Mouse (Mus musculus): ENCODE data around the gene Dusp28. TPM values are rescaled to one million over a fixed set of nuclear protein-coding genes. Genes with fewer than 3 reads are reported as not detected.

Gene Dusp28
- polyA plus RNA-seq, 1 experiment = 0.76 TPM

DNA sequence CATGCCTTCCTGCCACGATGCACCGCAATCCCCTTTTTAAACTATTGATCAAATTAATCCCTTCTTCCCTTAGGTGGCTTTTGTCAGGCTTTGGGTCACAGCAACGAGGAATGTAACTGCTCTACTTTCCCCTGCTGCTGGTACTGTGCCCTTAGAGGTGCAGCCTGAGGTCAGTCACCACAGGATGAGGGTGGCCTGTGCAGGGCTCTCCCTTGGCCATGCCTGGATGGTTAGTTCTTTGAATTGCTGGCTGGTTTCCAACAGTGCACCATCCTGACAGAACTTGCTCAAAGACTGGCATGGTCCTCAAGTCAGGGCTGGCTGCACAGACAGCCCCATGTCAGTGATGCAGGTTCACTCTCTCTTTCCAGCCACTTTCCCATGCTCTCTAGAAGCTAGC, 32.8 kb upstream of the Dusp28 start:
- H3K4me3 ChIP-seq (ENCODE audit: low read depth, low read length) = no peak overlapping the region
- H3K27ac ChIP-seq (ENCODE audit: insufficient read depth, low read length) = no peak overlapping the region
- no peaks in the 10 kb centered on the region for H3K4me1 ChIP-seq (ENCODE audit: control insufficient read depth, insufficient read depth, low read length)
- H3K36me3 ChIP-seq (ENCODE audit: control insufficient read depth, insufficient read depth, low read length, poor library complexity, severe bottlenecking) = no peaks in the 10 kb centered on the region
- no peaks in the 10 kb centered on the region for H3K27me3 ChIP-seq (ENCODE audit: control insufficient read depth, insufficient read depth, low read length, poor library complexity, severe bottlenecking)
- no peak overlapping the region for H3K9ac ChIP-seq (ENCODE audit: low read depth, poor library complexity, severe bottlenecking)
- no peaks in the 10 kb centered on the region for H3K9me3 ChIP-seq (replicated peaks; ENCODE audit: control insufficient read depth, insufficient read depth, low read length, poor library complexity, severe bottlenecking)
- no peak for TF ChIP-seq POLR2A (IDR thresholded peaks at IDR 0.05; ENCODE audit: insufficient read depth, low read length)
- TF ChIP-seq CTCF (IDR thresholded peaks at IDR 0.05; ENCODE audit: low read depth, low read length) = no peak
- no peak for TF ChIP-seq EP300 (IDR thresholded peaks at IDR 0.05; ENCODE audit: insufficient read depth, low read depth, low read length)

DNA sequence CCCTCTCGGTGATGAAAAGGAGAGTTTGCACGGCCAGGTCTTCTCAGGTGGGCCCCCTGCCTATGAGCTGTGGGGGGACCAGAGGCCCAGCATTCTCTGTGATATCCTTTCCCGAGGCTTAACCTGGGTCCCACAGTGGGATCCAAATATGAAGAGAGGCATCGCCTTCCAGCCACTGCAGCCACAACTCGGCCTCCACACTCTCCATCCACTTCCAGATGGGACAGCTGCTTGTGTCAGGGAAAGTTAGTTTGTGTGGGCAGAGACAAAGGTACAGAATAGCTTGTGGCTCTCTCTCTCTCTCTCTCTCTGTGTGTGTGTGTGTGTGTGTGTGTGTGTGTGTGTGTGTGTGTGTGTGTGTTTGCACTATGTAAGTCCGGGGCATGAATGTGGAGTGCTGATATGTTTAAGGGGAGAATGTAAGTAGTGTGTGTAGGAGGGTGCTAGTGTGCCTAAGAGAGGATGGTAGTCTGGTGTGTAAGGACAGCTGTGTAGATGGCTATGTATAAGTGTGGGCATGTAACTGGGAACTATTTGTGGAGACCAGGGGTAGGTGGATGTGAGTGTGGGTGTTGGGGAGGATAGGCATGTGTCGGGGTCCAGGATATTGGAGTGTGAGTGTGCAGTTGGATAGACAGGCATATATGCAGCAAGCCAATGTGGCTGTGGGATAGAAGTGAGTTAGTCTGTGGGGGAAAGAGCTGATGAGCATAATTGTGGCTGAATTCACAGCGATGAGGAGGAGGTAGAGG, 31.2 kb upstream of the Dusp28 start:
- no peak overlapping the region for H3K9ac ChIP-seq (ENCODE audit: low read depth, poor library complexity, severe bottlenecking)
- no peak overlapping the region for H3K27ac ChIP-seq (ENCODE audit: insufficient read depth, low read length)
- no peak for TF ChIP-seq POLR2A (IDR thresholded peaks at IDR 0.05; ENCODE audit: insufficient read depth, low read length)
- TF ChIP-seq EP300 (IDR thresholded peaks at IDR 0.05; ENCODE audit: insufficient read depth, low read depth, low read length) = no peak
- no peak for TF ChIP-seq CTCF (IDR thresholded peaks at IDR 0.05; ENCODE audit: low read depth, low read length)

DNA sequence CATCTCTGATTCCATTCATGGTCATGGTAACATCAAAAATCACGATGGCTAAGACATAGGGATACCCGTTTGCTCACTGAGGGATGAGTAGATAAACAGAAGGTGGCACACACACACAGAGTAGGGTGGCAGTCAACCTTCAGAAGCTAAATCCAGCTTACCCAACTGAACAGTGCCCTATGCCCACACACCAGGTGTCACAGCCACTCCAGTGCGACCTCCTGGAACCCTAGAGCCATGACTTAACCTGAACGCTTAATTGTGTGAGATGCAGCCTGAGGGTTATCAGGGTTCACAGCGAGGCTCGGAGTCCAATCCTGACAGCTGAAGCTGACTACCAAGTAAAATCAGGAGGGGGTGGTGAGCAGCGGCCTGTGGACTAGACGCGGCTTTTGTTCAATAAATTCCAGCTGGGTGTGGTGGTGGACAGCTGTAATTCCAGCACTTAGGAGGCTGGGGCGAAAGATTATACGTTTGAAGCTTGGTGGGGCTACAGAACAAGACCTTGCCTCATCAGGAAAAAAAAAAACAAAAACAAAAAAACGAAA, 29.3 kb upstream of the Dusp28 start:
- no peak overlapping the region for H3K27ac ChIP-seq (ENCODE audit: insufficient read depth, low read length)
- H3K27me3 ChIP-seq (ENCODE audit: control insufficient read depth, insufficient read depth, low read length, poor library complexity, severe bottlenecking) = no peaks in the 10 kb centered on the region
- H3K9me3 ChIP-seq (replicated peaks; ENCODE audit: control insufficient read depth, insufficient read depth, low read length, poor library complexity, severe bottlenecking) = no peaks in the 10 kb centered on the region
- no peak for TF ChIP-seq CTCF (IDR thresholded peaks at IDR 0.05; ENCODE audit: low read depth, low read length)
- no peak for TF ChIP-seq EP300 (IDR thresholded peaks at IDR 0.05; ENCODE audit: insufficient read depth, low read depth, low read length)
- no peak for TF ChIP-seq POLR2A (IDR thresholded peaks at IDR 0.05; ENCODE audit: insufficient read depth, low read length)
- H3K36me3 ChIP-seq (ENCODE audit: control insufficient read depth, insufficient read depth, low read length, poor library complexity, severe bottlenecking) = no peaks in the 10 kb centered on the region
- no peak overlapping the region for H3K4me3 ChIP-seq (ENCODE audit: low read depth, low read length)
- no peak overlapping the region for H3K9ac ChIP-seq (ENCODE audit: low read depth, poor library complexity, severe bottlenecking)
- no peaks in the 10 kb centered on the region for H3K4me1 ChIP-seq (ENCODE audit: control insufficient read depth, insufficient read depth, low read length)

More for the DNA sequence above, 31.2 kb upstream of the Dusp28 start:
- Histone ChIP-seq H3K36me3 (ENCODE audit: control insufficient read depth, insufficient read depth, low read length, poor library complexity, severe bottlenecking) (no peaks in the 10 kb centered on the region), H3K4me1 (ENCODE audit: control insufficient read depth, insufficient read depth, low read length) (no peaks in the 10 kb centered on the region), H3K27me3 (ENCODE audit: control insufficient read depth, insufficient read depth, low read length, poor library complexity, severe bottlenecking) (no peaks in the 10 kb centered on the region), H3K9me3 (replicated peaks; ENCODE audit: control insufficient read depth, insufficient read depth, low read length, poor library complexity, severe bottlenecking) (no peaks in the 10 kb centered on the region), H3K4me3 (ENCODE audit: low read depth, low read length) (no peak overlapping the region)

DNA sequence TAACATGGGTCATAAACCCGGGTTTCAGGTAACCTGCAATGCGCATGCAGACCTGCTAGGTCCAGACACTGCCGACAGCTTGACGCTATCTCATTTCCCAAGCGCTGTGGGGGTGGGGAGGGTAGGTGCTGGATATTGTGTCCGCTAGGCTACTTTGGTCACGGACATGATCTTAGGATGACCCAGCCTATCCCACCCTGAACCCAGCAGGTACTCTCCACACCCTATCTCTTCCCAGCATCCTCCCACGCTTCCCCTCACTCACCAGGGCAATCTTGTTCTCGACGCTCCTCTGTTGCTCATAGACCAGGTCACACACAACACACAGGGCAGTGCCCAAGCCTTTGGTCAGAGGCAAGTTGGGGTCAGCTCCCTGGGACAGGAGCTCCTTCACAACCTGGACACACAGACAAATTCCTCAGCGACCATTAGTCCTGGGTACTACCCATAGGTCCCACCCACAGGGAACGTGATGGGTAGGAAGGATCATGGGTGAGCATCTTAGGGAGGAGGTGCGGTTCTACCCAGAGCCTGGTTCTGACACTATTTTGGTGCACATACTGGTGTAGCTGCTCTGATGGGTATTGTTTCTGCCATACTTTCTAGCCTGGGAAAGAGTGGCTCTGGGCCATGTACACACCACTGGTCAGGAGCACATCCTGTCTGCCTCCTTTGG, 28.6 kb upstream of the Dusp28 start:
- H3K27ac ChIP-seq (ENCODE audit: insufficient read depth, low read length) = no peak overlapping the region
- no peaks in the 10 kb centered on the region for H3K4me1 ChIP-seq (ENCODE audit: control insufficient read depth, insufficient read depth, low read length)
- no peaks in the 10 kb centered on the region for H3K27me3 ChIP-seq (ENCODE audit: control insufficient read depth, insufficient read depth, low read length, poor library complexity, severe bottlenecking)
- H3K9ac ChIP-seq (ENCODE audit: low read depth, poor library complexity, severe bottlenecking) = no peak overlapping the region
- H3K4me3 ChIP-seq (ENCODE audit: low read depth, low read length) = no peak overlapping the region
- no peaks in the 10 kb centered on the region for H3K36me3 ChIP-seq (ENCODE audit: control insufficient read depth, insufficient read depth, low read length, poor library complexity, severe bottlenecking)
- no peaks in the 10 kb centered on the region for H3K9me3 ChIP-seq (replicated peaks; ENCODE audit: control insufficient read depth, insufficient read depth, low read length, poor library complexity, severe bottlenecking)
- no peak for TF ChIP-seq POLR2A (IDR thresholded peaks at IDR 0.05; ENCODE audit: insufficient read depth, low read length)
- no peak for TF ChIP-seq EP300 (IDR thresholded peaks at IDR 0.05; ENCODE audit: insufficient read depth, low read depth, low read length)
- no peak for TF ChIP-seq CTCF (IDR thresholded peaks at IDR 0.05; ENCODE audit: low read depth, low read length)

DNA sequence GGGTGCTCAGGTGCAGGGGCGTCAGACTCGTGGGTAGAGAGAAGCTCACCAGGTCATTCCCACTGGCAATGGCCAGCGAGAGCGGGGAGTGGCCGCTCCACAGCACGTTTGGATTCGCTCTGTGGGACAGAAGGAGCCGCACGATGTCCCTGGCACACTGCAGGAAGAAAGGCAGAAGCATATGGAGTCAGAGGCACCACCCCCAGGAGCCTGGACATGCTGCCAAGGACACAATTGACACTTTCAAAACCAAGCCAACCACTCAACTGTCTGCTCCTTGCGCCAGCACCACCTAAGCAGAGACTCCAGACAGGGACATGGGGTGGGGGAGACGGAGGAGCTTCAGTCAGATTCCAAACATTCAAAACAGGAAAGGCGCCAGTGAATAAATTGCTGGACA, 27.5 kb upstream of the Dusp28 start:
- no peak for TF ChIP-seq CTCF (IDR thresholded peaks at IDR 0.05; ENCODE audit: low read depth, low read length)
- TF ChIP-seq POLR2A (IDR thresholded peaks at IDR 0.05; ENCODE audit: insufficient read depth, low read length) = no peak
- TF ChIP-seq EP300 (IDR thresholded peaks at IDR 0.05; ENCODE audit: insufficient read depth, low read depth, low read length) = no peak
- Histone ChIP-seq H3K9ac (ENCODE audit: low read depth, poor library complexity, severe bottlenecking) (no peak overlapping the region), H3K9me3 (replicated peaks; ENCODE audit: control insufficient read depth, insufficient read depth, low read length, poor library complexity, severe bottlenecking) (no peaks in the 10 kb centered on the region), H3K27me3 (ENCODE audit: control insufficient read depth, insufficient read depth, low read length, poor library complexity, severe bottlenecking) (no peaks in the 10 kb centered on the region), H3K4me3 (ENCODE audit: low read depth, low read length) (no peak overlapping the region), H3K4me1 (ENCODE audit: control insufficient read depth, insufficient read depth, low read length) (no peaks in the 10 kb centered on the region), H3K27ac (ENCODE audit: insufficient read depth, low read length) (no peak overlapping the region), H3K36me3 (ENCODE audit: control insufficient read depth, insufficient read depth, low read length, poor library complexity, severe bottlenecking) (no peaks in the 10 kb centered on the region)

DNA sequence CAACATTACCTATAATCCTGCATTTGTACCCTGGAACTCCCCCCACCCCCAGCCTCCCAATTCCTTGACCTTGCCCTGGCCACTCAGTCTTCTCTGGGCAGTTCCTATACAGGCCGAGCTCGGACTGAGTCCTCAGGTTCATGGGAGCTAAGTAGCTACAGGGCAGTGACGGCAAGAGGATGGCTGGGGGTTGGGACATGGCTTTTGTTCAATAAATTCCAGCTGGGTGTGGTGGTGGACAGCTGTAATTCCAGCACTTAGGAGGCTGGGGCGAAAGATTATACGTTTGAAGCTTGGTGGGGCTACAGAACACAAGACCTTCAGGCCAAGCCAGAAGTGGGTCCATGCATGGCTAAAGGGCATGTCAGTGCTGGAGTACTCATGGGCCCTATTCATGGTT, 26.7 kb upstream of the Dusp28 start:
- no peaks in the 10 kb centered on the region for H3K36me3 ChIP-seq (ENCODE audit: control insufficient read depth, insufficient read depth, low read length, poor library complexity, severe bottlenecking)
- no peak overlapping the region for H3K4me3 ChIP-seq (ENCODE audit: low read depth, low read length)
- H3K9ac ChIP-seq (ENCODE audit: low read depth, poor library complexity, severe bottlenecking) = no peak overlapping the region
- no peaks in the 10 kb centered on the region for H3K27me3 ChIP-seq (ENCODE audit: control insufficient read depth, insufficient read depth, low read length, poor library complexity, severe bottlenecking)
- no peak overlapping the region for H3K27ac ChIP-seq (ENCODE audit: insufficient read depth, low read length)
- TF ChIP-seq EP300 (IDR thresholded peaks at IDR 0.05; ENCODE audit: insufficient read depth, low read depth, low read length) (no peak), CTCF (IDR thresholded peaks at IDR 0.05; ENCODE audit: low read depth, low read length) (no peak), POLR2A (IDR thresholded peaks at IDR 0.05; ENCODE audit: insufficient read depth, low read length) (no peak)
- H3K9me3 ChIP-seq (replicated peaks; ENCODE audit: control insufficient read depth, insufficient read depth, low read length, poor library complexity, severe bottlenecking) = no peaks in the 10 kb centered on the region
- no peaks in the 10 kb centered on the region for H3K4me1 ChIP-seq (ENCODE audit: control insufficient read depth, insufficient read depth, low read length)
